16 mouse cellular contexts compared by ENCODE assay signal in the genomic region with DNA sequence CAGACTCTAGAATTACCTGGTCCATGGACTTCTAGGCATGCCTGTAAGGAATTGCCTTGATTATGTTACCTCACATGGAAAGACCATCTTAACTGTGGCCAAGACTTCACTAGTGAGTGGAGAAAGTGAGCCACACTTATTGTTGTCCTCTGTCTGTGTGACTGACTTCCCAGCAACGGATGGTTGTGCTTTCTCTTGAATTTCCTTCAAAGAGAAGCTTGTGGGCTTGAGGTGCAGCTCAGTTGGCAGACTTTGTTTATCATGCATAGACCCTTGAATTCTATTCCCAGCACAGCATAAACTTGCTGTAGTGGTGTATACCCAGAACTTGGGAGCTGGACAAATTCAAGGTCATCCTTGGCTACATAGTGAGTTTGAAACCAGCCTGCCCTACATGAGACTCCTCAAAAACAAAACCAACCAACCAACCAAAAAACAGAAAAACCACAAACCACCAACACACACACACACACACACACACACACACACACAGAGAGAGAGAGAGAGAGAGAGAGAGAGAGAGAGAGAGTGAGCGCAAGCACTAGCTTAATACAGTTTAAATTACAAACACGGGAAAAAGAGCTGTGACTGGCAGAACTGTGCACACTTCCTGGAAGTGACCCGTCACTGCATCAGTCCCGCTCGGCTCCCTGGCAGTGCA. TPM values are rescaled to one million over a fixed set of nuclear protein-coding genes. Genes with fewer than 3 reads are reported as not detected.
DNase-seq lines count a peak whose midpoint lies in the region; ATAC-seq and TF ChIP-seq lines count a peak whose summit lies in the region.
"Had no signal": no experiment of that assay in that cellular context is flagged by ENCODE, and none has a peak within 500 bp of the region (broad histone marks: within the 10 kb centered on the region; RNA-seq: fewer than 3 reads in every experiment).

No protein-coding gene starts in this region.

- peak; percentile 63; the same call in 1 of the 2 replicates for ATAC-seq in neutrophil, adult 5-6 weeks (ENCODE audit: extremely low read depth, insufficient number of reproducible peaks, low FRiP score, poor library complexity, severe bottlenecking)
- no peak for ATAC-seq in liver, embryonic 11.5 days (replicated peaks; ENCODE audit: low FRiP score)
- no peak for ATAC-seq in frontal cortex, adult (ENCODE audit: low TSS enrichment)
- no peak for ATAC-seq in liver, embryonic 12.5 days

- DNase-seq in spleen, adult 2 months (ENCODE audit: low read depth in 1 of 2, low spot score in 2 of 2): peak; percentile 44 to 45
- DNase-seq in spleen, adult 12 weeks (ENCODE audit: low spot score): no peak
- peak; percentile 72 for DNase-seq in induced T-regulatory cell, adult 2 months (ENCODE audit: low read depth)
- no peak for DNase-seq in liver, embryonic 11.5 days (ENCODE audit: low spot score)
- no peak for DNase-seq in adrenal gland, adult 2 months
- DNase-seq: adrenal gland, postnatal 36 days; cerebellum, adult 18-20 months; embryo, embryonic 11 days; kidney, adult 9 months; lung, postnatal 36 days had no signal

- TF ChIP-seq POLR2A in spleen, adult 2 months (IDR thresholded peaks at IDR 0.05; ENCODE audit: low read depth, low read length): peak; percentile 17; the same call in 1 of the 2 replicates

- TF ChIP-seq CTCF in spleen, adult 2 months (IDR thresholded peaks at IDR 0.05; ENCODE audit: extremely low read depth, insufficient read depth, insufficient read length, insufficient replicate concordance): no peak

- H3K9me3 ChIP-seq in liver, embryonic 11.5 days (ENCODE audit: control insufficient read depth, low read length): no peaks in the 10 kb centered on the region
- H3K9me3 ChIP-seq in liver, embryonic 12.5 days (replicated peaks): no peaks in the 10 kb centered on the region
- H3K9me3 ChIP-seq: hindbrain, embryonic 13.5 days had no signal

- WGBS in spleen, adult 2 months: 12% methylated on average over 6 of the region's 6 CpGs
- 72% methylated on average over 6 of the region's 6 CpGs for WGBS in liver, embryonic 11.5 days
- 68% methylated on average over 6 of the region's 6 CpGs for WGBS in liver, embryonic 12.5 days (ENCODE audit: insufficient replicate concordance)

- H3K27ac ChIP-seq in spleen, adult 2 months (ENCODE audit: insufficient read depth, low read length): peak overlapping the region; percentile 82
- H3K27ac ChIP-seq in liver, embryonic 11.5 days (ENCODE audit: low read depth, low read length): no peak overlapping the region
- H3K27ac ChIP-seq in liver, embryonic 12.5 days: no peak overlapping the region
- H3K27ac ChIP-seq: hindbrain, embryonic 13.5 days; liver, embryonic 14.5 days had no signal

- H3K27me3 ChIP-seq in spleen, adult 2 months (ENCODE audit: control insufficient read depth, insufficient read depth, low read length): no peaks in the 10 kb centered on the region
- no peaks in the 10 kb centered on the region for H3K27me3 ChIP-seq in liver, embryonic 11.5 days (replicated peaks; ENCODE audit: control insufficient read depth, insufficient read depth, low read length)
- no peaks in the 10 kb centered on the region for H3K27me3 ChIP-seq in liver, embryonic 12.5 days (replicated peaks)
- H3K27me3 ChIP-seq: hindbrain, embryonic 13.5 days had no signal

- H3K36me3 ChIP-seq in spleen, adult 2 months (ENCODE audit: control insufficient read depth, insufficient read depth, low read length): no peaks in the 10 kb centered on the region
- H3K36me3 ChIP-seq in liver, embryonic 11.5 days (ENCODE audit: control insufficient read depth, insufficient read depth, low read length): no peaks in the 10 kb centered on the region
- H3K36me3 ChIP-seq in liver, embryonic 12.5 days: peaks cover 13% of the 10 kb centered on the region

- H3K9ac ChIP-seq in liver, embryonic 11.5 days (ENCODE audit: low read depth, low read length): no peak overlapping the region
- no peak overlapping the region for H3K9ac ChIP-seq in liver, embryonic 12.5 days
- H3K9ac ChIP-seq: hindbrain, embryonic 13.5 days; liver, embryonic 14.5 days had no signal

- H3K4me3 ChIP-seq in spleen, adult 2 months (ENCODE audit: extremely low read depth, insufficient read depth, insufficient read length): peak overlapping the region; percentile 25; the same call in 1 of the 2 replicates
- H3K4me3 ChIP-seq in liver, embryonic 11.5 days (ENCODE audit: low read depth, low read length): no peak overlapping the region
- H3K4me3 ChIP-seq in liver, embryonic 12.5 days: no peak overlapping the region
- H3K4me3 ChIP-seq: erythroblast, embryonic 14.5 days; hindbrain, embryonic 13.5 days had no signal

- H3K4me1 ChIP-seq in spleen, adult 2 months (ENCODE audit: control insufficient read depth, insufficient read depth, insufficient read length): peaks cover 9% of the 10 kb centered on the region; the same call in 1 of the 2 replicates
- no peaks in the 10 kb centered on the region for H3K4me1 ChIP-seq in liver, embryonic 11.5 days (replicated peaks; ENCODE audit: control insufficient read depth, insufficient read depth, low read length)
- H3K4me1 ChIP-seq in liver, embryonic 12.5 days: no peaks in the 10 kb centered on the region
- H3K4me1 ChIP-seq: hindbrain, embryonic 13.5 days had no signal

- H3K4me2 ChIP-seq in liver, embryonic 11.5 days: no peak overlapping the region
- no peak overlapping the region for H3K4me2 ChIP-seq in liver, embryonic 12.5 days
- H3K4me2 ChIP-seq: hindbrain, embryonic 13.5 days had no signal

RNA-seq across cellular contexts. Expression of gene Vps45, which starts 26.1 kb away (rescaled TPM):
- polyA plus RNA-seq in spleen, adult 2 months (2012; rRNA removed): 2.0 and 2.5 TPM in 2 replicates
- 8.4 and 9.7 TPM in 2 replicates for total RNA-seq in neutrophil, adult 5-6 weeks (2017)
- 17.4 and 18.5 TPM in 2 replicates for polyA plus RNA-seq in liver, embryonic 11.5 days (2014; fragmentation: Nextera tagmentation; extraction: Ambion mirVana)
- 10 to 100 TPM; 38.3 to 39.4 TPM for total RNA-seq in adrenal gland, adult 2 months (2021)
- 2.6 and 3.0 TPM in 2 replicates for polyA plus RNA-seq in adrenal gland, adult 2 months (2012; rRNA removed)
- 17.6 and 18.6 TPM in 2 replicates for polyA plus RNA-seq in liver, embryonic 12.5 days (2016; fragmentation: Nextera tagmentation; extraction: Ambion mirVana)

RNA-seq across cellular contexts. Expression of gene Plekho1, which starts 36.3 kb away (rescaled TPM):
- polyA plus RNA-seq in spleen, adult 2 months (2012; rRNA removed): 60.1 and 91.7 TPM in 2 replicates
- total RNA-seq in neutrophil, adult 5-6 weeks (2017): 153 and 166 TPM in 2 replicates
- 21.6 and 22.9 TPM in 2 replicates for polyA plus RNA-seq in liver, embryonic 11.5 days (2014; fragmentation: Nextera tagmentation; extraction: Ambion mirVana)
- 10 to 100 TPM; 12.9 to 24.7 TPM for total RNA-seq in adrenal gland, adult 2 months (2021)
- polyA plus RNA-seq in adrenal gland, adult 2 months (2012; rRNA removed): 13.8 and 14.0 TPM in 2 replicates
- 9.4 and 10.4 TPM in 2 replicates for polyA plus RNA-seq in liver, embryonic 12.5 days (2016; fragmentation: Nextera tagmentation; extraction: Ambion mirVana)

Comparison
In these comparisons a context has a peak if more than half of its experiments do, and no peak if none do; other contexts are left out.
1. DNase-seq: peak in spleen, adult 2 months (2 of 2) and induced T-regulatory cell, adult 2 months (single experiment); none in spleen, adult 12 weeks (single experiment), liver, embryonic 11.5 days (single experiment) and adrenal gland, adult 2 months (single experiment).